Mouse (Mus musculus) cerebellum, adult 18-20 months (tissue): ENCODE measurements at regions not wholly inside any gene's neighbourhood (a gene's known extent, or its start where the extent isn't known, plus 50 kb on each side); places are given as distances from the start of the nearest gene placed in this dataset.
"Not testable (repeated sequence)": the region's sequence is repeated elsewhere in the genome, so short reads cannot be mapped to it uniquely, and the experiment has no call there.

ENCODE experiments used
- DNase-seq, 2 experiments: peaks; one replicate each; pipeline ENCODE4 v3.0.0; 2021

GRCm38 (mm10) chr3:124193331-124193730, 127.3 kb upstream of the Tram1l1 start:
- not testable (repeated sequence) for DNase-seq

- not testable (repeated sequence) for DNase-seq
These were observed 120.3 kb upstream of the Tram1l1 start for GRCm38 (mm10) chr3:124200226-124200940.

- no peak for DNase-seq
These were observed 103.5 kb upstream of the Tram1l1 start for GRCm38 (mm10) chr3:124217131-124217530.

DNA sequence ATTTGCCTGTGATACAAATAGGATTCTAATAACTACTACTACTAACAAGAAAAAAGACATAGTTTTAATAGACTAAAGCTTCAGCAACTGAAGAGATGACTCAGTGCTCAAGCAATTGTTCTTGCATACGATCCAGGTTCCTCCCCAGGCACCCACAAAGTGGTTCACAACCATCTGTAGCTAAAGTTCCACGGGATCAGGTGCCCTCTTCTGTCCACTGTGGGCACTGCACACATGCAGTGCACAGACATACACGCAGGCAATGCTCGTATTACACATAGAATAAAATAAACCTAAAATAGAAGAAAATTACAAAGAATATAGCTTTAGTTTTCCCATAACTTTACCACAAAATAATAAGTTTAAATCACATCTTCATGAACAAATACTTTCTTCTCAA, 94.7 kb upstream of the Tram1l1 start:
- DNase-seq = no peak

DNA sequence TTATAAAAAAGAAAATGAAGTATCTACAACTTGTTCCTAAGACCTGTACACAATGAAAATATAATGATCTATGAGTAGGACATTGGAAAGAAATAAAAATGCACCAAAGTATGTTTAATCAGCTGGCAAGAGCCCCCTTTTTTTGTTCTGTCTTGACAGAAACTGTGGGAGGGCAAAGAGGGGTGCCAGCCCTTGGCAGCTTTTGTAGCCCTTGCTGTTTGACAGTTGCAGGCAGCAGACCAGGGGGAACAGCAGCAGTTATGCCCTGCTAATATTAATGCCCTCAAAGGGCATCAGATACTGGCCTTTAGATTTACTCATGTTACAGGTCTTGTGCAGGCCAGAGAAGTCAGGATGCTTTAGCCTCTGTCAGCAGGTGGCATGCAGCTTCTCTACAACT, 93.0 kb upstream of the Tram1l1 start:
- DNase-seq = no peak

GRCm38 (mm10) chr3:124240936-124241733, 79.5 kb upstream of the Tram1l1 start:
- no peak for DNase-seq

- DNase-seq = no peak
These were observed 79.0 kb upstream of the Tram1l1 start for GRCm38 (mm10) chr3:124241734-124242006.

DNA sequence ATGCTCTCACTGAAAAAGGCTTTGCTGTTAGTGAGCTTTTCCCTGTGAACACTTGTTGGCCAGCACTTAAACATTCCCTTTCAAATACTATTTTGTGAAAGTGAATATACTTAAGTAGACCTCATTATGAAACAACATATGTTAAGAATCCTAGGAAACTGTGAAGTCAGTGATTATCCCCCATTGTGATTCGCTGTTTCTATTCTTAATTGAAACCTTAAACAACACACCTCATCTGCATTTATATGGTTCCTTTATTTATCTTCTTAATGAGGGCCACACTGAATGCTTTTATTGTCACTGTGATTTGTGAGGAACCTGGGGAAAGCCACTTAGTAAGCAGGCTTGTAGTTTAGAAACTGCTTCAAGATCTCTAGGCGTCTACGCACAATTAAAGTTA, 58.5 kb upstream of the Tram1l1 start:
- DNase-seq = no peak

DNA sequence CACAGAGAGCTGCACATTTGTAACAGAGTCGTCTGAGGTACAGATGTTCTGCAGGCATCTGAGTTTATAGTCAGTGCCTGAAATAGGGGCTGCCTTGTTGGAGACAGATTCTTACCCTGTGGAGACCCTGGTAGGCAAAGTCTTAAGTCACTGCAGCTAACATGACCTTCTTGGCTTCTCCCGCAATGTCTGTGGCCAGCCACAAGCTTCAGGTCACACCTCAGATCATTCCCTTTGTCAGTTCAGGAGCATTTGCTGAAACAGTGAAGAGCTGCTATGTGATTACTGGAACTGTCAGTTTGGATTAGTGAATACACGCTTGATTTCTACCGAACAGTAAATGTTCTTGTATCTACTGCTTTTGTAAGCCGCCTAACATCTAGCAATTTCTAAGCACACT, 53.8 kb upstream of the Tram1l1 start:
- no peak for DNase-seq

- DNase-seq = no peak
These were observed 50.1 kb upstream of the Tram1l1 start for GRCm38 (mm10) chr3:124270506-124270905.
